Mouse (Mus musculus) urinary bladder, postnatal 4 days (tissue): ENCODE measurements around the gene Dusp22.

ENCODE experiments used
- DNase-seq, 2 experiments: peaks; one replicate each; pipeline ENCODE4 v3.0.0; 2021 to 2022; ENCODE audit warnings: low spot score in 2 of 2

Gene Dusp22

GRCm38 (mm10) chr13:30669277-30669676 is 9.5 kb downstream of the Dusp22 start:
- DNase-seq = no peak

- no peak for DNase-seq
These were observed 14.1 kb downstream of the Dusp22 start for GRCm38 (mm10) chr13:30673878-30674277.

- DNase-seq = no peak
These were observed 19.0 kb downstream of the Dusp22 start for GRCm38 (mm10) chr13:30678822-30679221.

GRCm38 (mm10) chr13:30681866-30682265 is 22.1 kb downstream of the Dusp22 start:
- DNase-seq = no peak

GRCm38 (mm10) chr13:30682328-30682727 is 22.5 kb downstream of the Dusp22 start:
- no peak for DNase-seq

- DNase-seq = no peak
These were observed 24.9 kb downstream of the Dusp22 start for GRCm38 (mm10) chr13:30684614-30685122.

- DNase-seq = no peak
These were observed 26.2 kb downstream of the Dusp22 start for GRCm38 (mm10) chr13:30685957-30686356.

GRCm38 (mm10) chr13:30688035-30688616 is 28.3 kb downstream of the Dusp22 start:
- no peak for DNase-seq

GRCm38 (mm10) chr13:30689475-30689874 is 29.7 kb downstream of the Dusp22 start:
- DNase-seq = no peak

- DNase-seq = no peak
These were observed 31.9 kb downstream of the Dusp22 start for GRCm38 (mm10) chr13:30691441-30692292.

- DNase-seq = no peak
These were observed 33.0 kb downstream of the Dusp22 start for GRCm38 (mm10) chr13:30692644-30693385.

- no peak for DNase-seq
These were observed 35.4 kb downstream of the Dusp22 start for GRCm38 (mm10) chr13:30695232-30695631.

- DNase-seq = no peak
These were observed 36.1 kb downstream of the Dusp22 start for GRCm38 (mm10) chr13:30695890-30696289.

- DNase-seq = no peak
These were observed 38.1 kb downstream of the Dusp22 start for GRCm38 (mm10) chr13:30697880-30698279.

- no peak for DNase-seq
These were observed 42.9 kb downstream of the Dusp22 start for GRCm38 (mm10) chr13:30702695-30703094.

GRCm38 (mm10) chr13:30704246-30705095 is 44.7 kb downstream of the Dusp22 start:
- DNase-seq = no peak

- DNase-seq = no peak
These were observed 51.3 kb downstream of the Dusp22 start for GRCm38 (mm10) chr13:30711066-30711465.

GRCm38 (mm10) chr13:30711711-30712110 is 51.9 kb downstream of the Dusp22 start:
- no peak for DNase-seq

GRCm38 (mm10) chr13:30712280-30712679 is 52.5 kb downstream of the Dusp22 start:
- no peak for DNase-seq

GRCm38 (mm10) chr13:30713621-30714020 is 53.8 kb downstream of the Dusp22 start:
- no peak for DNase-seq

- no peak for DNase-seq
These were observed 54.8 kb downstream of the Dusp22 start for GRCm38 (mm10) chr13:30714552-30714951.
